Mouse (Mus musculus) kidney, adult 11 months (tissue): ENCODE data around the gene Plin5.
"Not testable (repeated sequence)": the region's sequence is repeated elsewhere in the genome, so short reads cannot be mapped to it uniquely, and the experiment has no call there.

Source experiments
- DNase-seq: peaks from one replicate; pipeline ENCODE4 v3.0.0; 2022

The Plin5 gene

DNA sequence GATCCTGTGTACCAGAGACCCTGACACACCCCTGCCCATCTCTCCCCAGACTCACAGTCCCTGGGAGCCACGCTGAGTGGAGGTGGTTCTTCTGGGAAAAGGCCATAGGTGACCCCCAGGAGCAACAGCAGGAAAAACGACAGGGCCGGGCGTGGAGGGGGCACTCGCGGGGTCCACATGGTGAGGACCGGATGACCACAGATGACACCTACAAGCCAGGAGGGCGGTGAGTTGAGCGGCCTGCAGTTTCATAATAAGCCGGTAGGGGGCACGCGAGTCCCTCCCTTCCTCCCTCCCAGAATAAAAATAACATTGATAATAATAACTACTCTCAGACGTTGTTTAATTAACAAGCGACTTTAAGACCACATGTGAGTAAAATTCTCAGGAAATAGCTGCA is 15.3 kb upstream of the Plin5 start:
- peak; percentile 52 for DNase-seq

GRCm38 (mm10) chr17:56131814-56132213 is 14.4 kb upstream of the Plin5 start:
- no peak for DNase-seq

DNA sequence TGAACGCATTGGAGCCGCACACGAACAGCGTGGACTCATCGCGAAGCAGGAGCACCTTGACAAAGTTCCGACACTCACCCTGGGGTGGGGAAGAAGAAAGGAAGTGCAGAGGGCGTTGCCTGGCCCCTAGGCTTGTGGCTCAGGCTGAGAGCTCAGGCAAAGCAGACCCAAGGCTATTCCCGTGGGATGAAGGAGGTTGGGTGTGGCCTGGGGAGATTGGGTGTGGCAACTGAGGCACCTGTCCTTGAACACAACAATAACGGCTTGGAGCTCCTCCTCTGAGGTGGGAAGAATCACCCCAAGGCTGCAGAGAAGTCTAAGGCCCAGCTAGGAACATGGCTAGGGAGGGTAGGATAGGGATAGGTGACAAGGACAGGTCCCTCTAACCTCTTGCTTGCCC is 13.7 kb upstream of the Plin5 start:
- no peak for DNase-seq

DNA sequence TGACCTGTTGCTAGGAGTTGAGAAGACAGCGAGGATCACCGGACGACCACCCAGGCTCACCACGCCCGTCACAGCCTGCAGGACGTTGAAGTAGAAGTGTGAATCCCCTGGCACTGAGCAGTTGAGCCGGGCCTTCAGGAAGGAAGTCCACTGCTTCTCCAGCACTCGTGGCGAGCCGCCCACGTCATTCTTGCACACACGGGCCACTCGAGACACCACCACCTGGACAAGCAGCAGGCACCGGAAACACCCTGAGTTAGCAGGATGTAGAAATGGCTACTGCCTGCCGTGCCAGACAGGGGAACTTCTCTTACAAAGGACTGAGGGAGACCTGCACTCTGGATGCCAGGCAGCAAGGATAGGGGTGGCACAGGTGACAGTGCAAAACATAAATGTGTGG is 10.8 kb upstream of the Plin5 start:
- no peak for DNase-seq

- DNase-seq: no peak
Measured at GRCm38 (mm10) chr17:56126175-56126574, 8.8 kb upstream of the Plin5 start.

- no peak for DNase-seq
Measured at GRCm38 (mm10) chr17:56125276-56125630, 7.9 kb upstream of the Plin5 start.

GRCm38 (mm10) chr17:56124377-56125275 is 7.2 kb upstream of the Plin5 start:
- no peak for DNase-seq

- DNase-seq: no peak
Measured at GRCm38 (mm10) chr17:56123681-56124340, 6.4 kb upstream of the Plin5 start.

DNA sequence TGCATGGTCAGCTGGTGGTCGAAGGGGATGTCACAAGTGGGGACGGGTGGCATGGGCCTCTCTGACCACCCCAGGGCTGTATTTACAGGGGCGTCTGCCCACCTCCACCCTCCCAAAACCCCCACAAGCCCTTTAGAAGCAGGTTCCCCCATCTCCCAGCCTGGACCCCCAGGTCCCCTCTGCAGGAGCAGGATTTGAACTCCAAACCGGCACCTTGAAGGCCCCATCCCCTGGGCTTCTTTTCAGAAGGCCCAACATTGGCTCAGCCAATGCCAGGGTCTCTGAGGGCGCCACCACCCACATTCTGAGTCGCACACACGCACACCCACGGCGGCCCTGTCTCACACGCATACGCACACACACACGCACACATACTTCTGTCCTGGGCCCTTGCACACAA is 5.8 kb upstream of the Plin5 start:
- no peak for DNase-seq

GRCm38 (mm10) chr17:56121826-56122225 is 4.4 kb upstream of the Plin5 start, which contains the start of gene Lrg1:
Gene Lrg1, minus strand, starts transcription at chr17:56122001.
- no peak for DNase-seq

DNA sequence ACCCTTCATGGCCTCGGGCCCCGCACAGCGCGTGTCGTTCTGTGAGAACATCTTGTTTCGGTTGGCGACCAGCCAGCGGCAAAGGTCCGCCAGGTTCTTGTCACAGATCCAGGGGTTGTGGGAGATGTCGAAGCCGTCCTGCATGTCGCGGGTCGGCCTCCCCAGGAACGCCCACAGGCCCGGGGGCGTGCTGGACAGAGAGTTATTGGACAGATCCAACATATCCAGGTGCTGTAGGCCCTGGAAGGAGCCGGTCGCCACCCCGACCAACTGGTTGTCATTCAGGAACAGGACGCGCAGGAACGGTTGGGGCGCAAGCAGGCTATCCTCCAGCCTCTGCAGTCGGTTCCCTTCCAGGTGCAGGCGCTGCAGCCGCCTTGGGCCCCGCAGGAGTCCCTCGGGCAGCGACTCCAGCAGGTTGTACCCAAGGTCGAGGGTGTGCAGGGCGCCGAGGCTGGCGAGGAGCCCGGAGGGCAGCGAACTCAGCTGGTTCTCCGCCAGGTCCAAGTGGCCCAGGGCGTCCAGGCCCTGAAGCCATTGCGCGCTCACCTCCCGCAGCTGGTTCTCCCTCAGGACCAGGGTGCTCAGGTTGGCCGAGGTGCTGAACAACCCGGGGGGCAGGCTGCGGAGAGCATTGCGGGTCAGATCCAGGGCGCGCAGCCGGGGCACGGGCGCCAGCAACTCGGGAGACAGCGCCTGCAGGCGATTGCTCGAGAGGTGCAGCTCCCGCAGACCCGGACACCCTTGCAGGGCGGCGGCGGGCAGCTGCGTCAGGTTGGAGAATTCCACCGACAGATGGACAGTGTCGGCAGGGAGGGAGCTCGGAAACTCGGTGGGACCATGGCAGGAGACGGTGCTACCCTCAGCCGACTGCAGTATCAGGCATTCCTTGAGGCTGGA is 2.8 kb upstream of the Plin5 start:
- peak; percentile 87 for DNase-seq

GRCm38 (mm10) chr17:56119431-56119830 is 2.0 kb upstream of the Plin5 start:
- no peak for DNase-seq

- no peak for DNase-seq
Measured at GRCm38 (mm10) chr17:56116193-56116592, 1.2 kb downstream of the Plin5 start.

- no peak for DNase-seq
Measured at GRCm38 (mm10) chr17:56112743-56113142, 4.7 kb downstream of the Plin5 start.

DNA sequence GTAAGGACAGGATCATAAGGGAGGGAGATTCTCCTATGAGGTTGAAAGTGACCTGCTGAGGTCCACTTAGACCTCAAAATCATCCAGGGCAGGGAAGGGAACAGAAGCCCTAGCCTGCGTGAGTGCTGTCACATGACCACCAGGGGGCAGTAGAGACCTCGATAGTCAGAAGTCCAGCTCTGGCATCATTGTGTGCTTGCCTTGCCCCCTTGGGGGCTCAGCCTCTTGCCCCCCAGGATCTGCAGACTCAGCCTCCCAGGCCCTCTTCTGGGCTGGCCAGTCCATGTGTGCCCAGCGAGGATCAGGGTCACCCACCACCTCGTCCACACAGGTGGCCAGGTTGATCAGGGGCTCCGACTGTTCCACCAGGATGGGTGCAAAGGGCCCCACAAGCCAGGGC is 5.5 kb downstream of the Plin5 start:
- DNase-seq: peak; percentile 45

- DNase-seq: no peak
Measured at GRCm38 (mm10) chr17:56111021-56111420, 6.4 kb downstream of the Plin5 start.

DNA sequence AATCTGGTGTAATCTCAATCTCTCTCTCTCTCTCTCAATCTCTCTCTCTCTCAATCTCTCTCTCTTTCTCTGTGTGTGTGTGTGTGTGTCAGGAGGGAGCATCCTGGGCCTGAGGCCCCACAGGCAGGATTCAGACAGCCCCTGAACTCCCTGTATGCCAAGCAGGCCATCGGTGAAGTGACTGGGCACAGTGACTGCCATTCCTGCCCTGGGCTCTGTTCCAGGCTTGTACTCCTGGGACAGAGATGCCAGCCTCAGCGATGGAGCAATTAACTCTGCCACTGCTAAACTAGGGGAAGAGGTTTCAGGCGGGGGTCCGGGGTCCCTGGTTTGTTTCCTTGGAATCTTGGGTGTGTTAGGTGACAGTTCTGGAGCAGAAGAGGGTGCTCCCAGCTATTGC is 6.8 kb downstream of the Plin5 start:
- no peak for DNase-seq

DNA sequence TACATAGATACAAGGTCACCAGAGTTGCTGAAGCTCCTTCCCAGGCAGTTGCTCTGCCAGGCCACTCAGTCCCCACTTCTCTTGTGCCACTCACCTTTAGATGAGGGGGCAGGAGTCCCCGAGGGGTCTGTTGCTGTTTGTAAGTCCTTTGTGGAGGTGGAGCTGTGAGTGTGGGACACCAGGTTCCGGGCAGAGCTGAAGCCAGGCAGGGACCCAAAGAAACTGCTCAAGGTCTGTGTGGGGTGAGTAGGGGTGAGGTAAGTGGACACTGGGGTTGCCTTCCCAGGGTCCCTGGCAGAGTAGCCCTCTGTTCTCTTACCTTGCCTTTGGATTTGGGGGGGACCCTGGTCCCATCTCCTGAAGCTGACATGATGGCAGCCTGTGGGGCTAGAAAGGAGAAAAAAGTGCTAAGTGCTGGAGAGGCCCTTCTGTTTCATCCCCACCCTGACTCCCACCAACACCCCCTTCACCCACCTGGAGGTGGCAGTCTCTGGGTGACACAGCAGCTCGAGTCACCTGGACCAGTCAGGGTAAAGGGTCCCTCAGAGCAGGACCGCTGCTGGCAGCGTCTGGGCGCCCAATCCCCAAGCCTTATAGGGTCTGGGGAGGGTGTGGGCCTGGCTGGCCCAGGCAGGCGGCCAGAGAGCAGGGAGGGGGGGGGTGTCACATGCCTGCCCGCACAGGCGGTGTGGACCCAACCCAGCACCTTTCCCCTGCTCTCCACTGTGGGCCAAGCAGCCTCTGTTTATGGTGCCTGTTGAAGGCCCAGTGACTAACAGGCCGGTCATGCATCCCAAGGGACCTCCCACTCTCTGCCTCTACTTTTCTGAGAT is 8.0 kb downstream of the Plin5 start, which contains the start of gene Plin4:
Gene Plin4, minus strand, starts transcription at position 585 of the 833 bp plus-strand sequence.
- DNase-seq: no peak

DNA sequence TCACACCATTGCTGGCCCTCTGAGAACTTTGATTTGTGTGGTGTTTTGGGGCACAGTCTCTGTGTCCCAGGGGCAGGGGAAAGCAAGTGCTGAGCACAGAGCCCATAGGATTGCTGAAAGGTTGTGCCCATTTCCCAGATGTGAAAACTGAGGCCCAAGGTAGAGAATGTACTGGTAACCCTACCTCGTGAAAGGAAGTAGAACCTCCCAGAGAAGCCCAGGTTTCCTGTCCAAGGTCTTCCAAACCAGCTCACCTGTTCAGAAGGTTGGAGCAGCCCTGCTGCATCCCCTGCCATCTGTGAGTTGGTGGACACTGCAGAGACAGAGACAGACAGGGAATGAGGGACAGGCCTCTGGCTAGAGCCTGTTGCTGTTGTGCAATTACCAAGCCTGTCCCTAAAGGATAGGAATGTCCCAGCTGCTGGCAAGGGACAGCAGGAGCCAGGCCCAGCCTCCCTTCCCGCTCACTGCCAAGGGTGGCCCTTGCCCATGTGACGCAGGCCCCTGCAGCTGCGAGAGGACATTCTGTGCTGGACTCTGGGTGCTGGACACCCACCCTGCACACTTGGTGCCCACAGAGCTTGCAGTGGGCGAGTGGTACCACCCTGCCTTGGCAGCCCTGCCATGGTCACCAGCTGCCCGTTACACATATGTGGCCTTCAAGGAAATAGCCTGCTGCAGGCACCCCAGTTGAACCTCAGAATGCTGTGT is 8.9 kb downstream of the Plin5 start:
- no peak for DNase-seq

GRCm38 (mm10) chr17:56107736-56108135 is 9.7 kb downstream of the Plin5 start:
- DNase-seq: no peak

GRCm38 (mm10) chr17:56106981-56107380 is 10.4 kb downstream of the Plin5 start:
- no peak for DNase-seq

- not testable (repeated sequence) for DNase-seq
Measured at GRCm38 (mm10) chr17:56106436-56106835, 11.0 kb downstream of the Plin5 start.
